7 mouse cellular contexts compared by ENCODE assay signal in genomic region chr13:49248467-49248862, GRCm38 (mm10). TPM values are rescaled to one million over a fixed set of nuclear protein-coding genes. Genes with fewer than 3 reads are reported as not detected.
A peak's percentile ranks its signal among the peaks of the same experiment; 100 is the strongest.
DNase-seq lines count a peak whose midpoint lies in the region; ATAC-seq and TF ChIP-seq lines count a peak whose summit lies in the region.

TSS of gene Susd3 (minus strand) at chr13:49248706.

- TF ChIP-seq EP300 in stomach, postnatal 0 days (optimal IDR thresholded peaks at IDR 0.05) = no peak

- H3K4me2 ChIP-seq in forebrain, embryonic 16.5 days (ENCODE audit: low read length) = peak within 1 kb of the TSS; percentile 54
- H3K4me2 ChIP-seq in stomach, postnatal 0 days (replicated peaks; ENCODE audit: low read depth) = peak within 1 kb of the TSS; percentile 76

- no peak for TF ChIP-seq POLR2A in spleen, adult 2 months (IDR thresholded peaks at IDR 0.05; ENCODE audit: low read depth, low read length)

- H3K36me3 ChIP-seq in spleen, adult 2 months (ENCODE audit: control insufficient read depth, insufficient read depth, low read length) = no peaks in the 10 kb centered on the region
- H3K36me3 ChIP-seq in forebrain, embryonic 16.5 days (ENCODE audit: control insufficient read depth, insufficient read depth) = no peaks in the 10 kb centered on the region
- H3K36me3 ChIP-seq in macrophage (ENCODE audit: inconsistent target) = no peaks in the 10 kb centered on the region
- H3K36me3 ChIP-seq in stomach, postnatal 0 days (ENCODE audit: control insufficient read depth, insufficient read depth, low read length) = no peaks in the 10 kb centered on the region

- peaks cover 44% of the 10 kb centered on the region for H3K79me2 ChIP-seq in macrophage (ENCODE audit: inconsistent target)

- H3K4me1 ChIP-seq in spleen, adult 2 months (ENCODE audit: control insufficient read depth, insufficient read depth, insufficient read length) = peaks cover 55% of the 10 kb centered on the region
- peaks cover 5% of the 10 kb centered on the region for H3K4me1 ChIP-seq in forebrain, embryonic 16.5 days (replicated peaks; ENCODE audit: control insufficient read depth, insufficient read depth, low read length)
- H3K4me1 ChIP-seq in stomach, postnatal 0 days (replicated peaks; ENCODE audit: control insufficient read depth, insufficient read depth) = 0 out of 2 replicates have a peak, but pooled peaks cover 3% of the 10 kb centered on the region

- peak within 1 kb of the TSS; percentile 85 for H3K4me3 ChIP-seq in spleen, adult 2 months (ENCODE audit: extremely low read depth, insufficient read depth, insufficient read length)
- H3K4me3 ChIP-seq in forebrain, embryonic 16.5 days (replicated peaks; ENCODE audit: low read length) = peak within 1 kb of the TSS; percentile 38
- peak within 1 kb of the TSS; percentile 46 for H3K4me3 ChIP-seq in macrophage (ENCODE audit: inconsistent target)
- peak within 1 kb of the TSS; percentile 40 for H3K4me3 ChIP-seq in stomach, postnatal 0 days (ENCODE audit: low read depth, low read length)

- H3K9me3 ChIP-seq in forebrain, embryonic 16.5 days (ENCODE audit: control insufficient read depth, low read length) = no peaks in the 10 kb centered on the region
- H3K9me3 ChIP-seq in stomach, postnatal 0 days (ENCODE audit: control insufficient read depth, low read length) = no peaks in the 10 kb centered on the region

- TF ChIP-seq CTCF in spleen, adult 2 months (IDR thresholded peaks at IDR 0.05; ENCODE audit: extremely low read depth, insufficient read depth, insufficient read length, insufficient replicate concordance) = no peak
- no peak for TF ChIP-seq CTCF in stomach, postnatal 0 days (IDR thresholded peaks at IDR 0.05; ENCODE audit: low read depth)

- H3K27ac ChIP-seq in spleen, adult 2 months (ENCODE audit: insufficient read depth, low read length) = peak within 1 kb of the TSS; percentile 66
- no peak within 1 kb of the TSS for H3K27ac ChIP-seq in forebrain, embryonic 16.5 days (ENCODE audit: low read length)
- no peak within 1 kb of the TSS for H3K27ac ChIP-seq in macrophage
- no peak within 1 kb of the TSS for H3K27ac ChIP-seq in stomach, postnatal 0 days (replicated peaks)

- H3K27me3 ChIP-seq in spleen, adult 2 months (ENCODE audit: control insufficient read depth, insufficient read depth, low read length) = no peaks in the 10 kb centered on the region
- peaks cover 20% of the 10 kb centered on the region for H3K27me3 ChIP-seq in forebrain, embryonic 16.5 days (replicated peaks; ENCODE audit: control insufficient read depth, insufficient read depth, low read length)
- H3K27me3 ChIP-seq in stomach, postnatal 0 days (ENCODE audit: control insufficient read depth, insufficient read depth, low read length) = no peaks in the 10 kb centered on the region; the same call in 1 of the 2 replicates

- no peak for ATAC-seq in forebrain, embryonic 16.5 days
- ATAC-seq in stomach, postnatal 0 days (ENCODE audit: low FRiP score, low TSS enrichment) = no peak

- no peak for DNase-seq in spleen, adult 2 months (ENCODE audit: low read depth in 1 of 2, low spot score in 2 of 2)
- no peak for DNase-seq in spleen, postnatal 14 days (ENCODE audit: low spot score in 2 of 2)
- DNase-seq in stomach, postnatal 0 days (ENCODE audit: low spot score) = no peak
- no peak for DNase-seq in left cerebral cortex, adult 18-20 months (ENCODE audit: low spot score in 2 of 2)
- DNase-seq in embryo, embryonic 9.5 days (ENCODE audit: extremely low spot score) = no peak

- H3K9ac ChIP-seq in forebrain, embryonic 16.5 days (replicated peaks; ENCODE audit: low read depth, low read length) = peak within 1 kb of the TSS; percentile 29; the same call in 1 of the 2 replicates
- peak within 1 kb of the TSS; percentile 43 for H3K9ac ChIP-seq in stomach, postnatal 0 days (ENCODE audit: low read length)

- 43% methylated on average over 6 of the region's 8 CpGs for WGBS in spleen, adult 2 months
- 19% methylated on average over 6 of the region's 8 CpGs for WGBS in forebrain, embryonic 16.5 days
- 65% methylated on average over 5 of the region's 8 CpGs for WGBS in macrophage (ENCODE audit: missing documents)
- 27% methylated on average over 8 of the region's 8 CpGs for WGBS in stomach, postnatal 0 days

RNA-seq across cellular contexts. Expression of gene Susd3, which starts in this region (rescaled TPM):
- polyA plus RNA-seq in spleen, adult 2 months (2012; rRNA removed) = 49.7 and 58.1 TPM in 2 replicates
- 0.75 and 0.85 TPM in 2 replicates for polyA plus RNA-seq in forebrain, embryonic 16.5 days (2015; fragmentation: Nextera tagmentation; extraction: Ambion mirVana)
- total RNA-seq in macrophage (2018; cell fraction: chromatin; rRNA removed) = 10 to 100 TPM in 13 of 26 experiments, 1 to 10 TPM in 13; 1.5 to 48.4 (median 10.7) TPM
- 10 to 100 TPM; 10.5 to 38.8 (median 20.5) TPM for total RNA-seq in macrophage (2018; cell fraction: cytosol; rRNA removed)
- 10 to 100 TPM in 15 of 26 experiments, 1 to 10 TPM in 11; 3.7 to 42.9 (median 10.8) TPM for total RNA-seq in macrophage (2018; cell fraction: nucleus; rRNA removed)
- polyA plus RNA-seq in macrophage (2018) = 17.9 to 41.2 TPM (median 39.0 TPM) in 3 replicates
- 1.0 and 1.2 TPM in 2 replicates for polyA plus RNA-seq in stomach, postnatal 0 days (2015; fragmentation: Nextera tagmentation; extraction: Ambion mirVana)
- total RNA-seq in left cerebral cortex, adult 18-20 months (2021) = 1 to 10 TPM; 2.4 to 2.6 TPM
